Mouse (Mus musculus) kidney, embryonic 16.5 days (tissue): ENCODE results near the gene Clip2. TPM values are rescaled to one million over a fixed set of nuclear protein-coding genes. Genes with fewer than 3 reads are reported as not detected.

Source experiments
- ATAC-seq: fragments of 200-750 bp; cut with Nextera tagmentation; 2 replicates; pipeline ENCODE4 v1.8.0; 2017; ENCODE audit warnings: moderate TSS enrichment; ENCODE audit not compliant: low FRiP score, low TSS enrichment
- H3K27ac ChIP-seq: fragments of 300-500 bp; sonication (generic); 2 replicates; pipeline ENCODE4 v1.5.1; 2014; ENCODE audit warnings: low read length
- H3K27me3 ChIP-seq: fragments of 300-500 bp; sonication (generic); 2 replicates; pipeline ENCODE4 v1.6.1; 2014; ENCODE audit warnings: low read length, control low read depth, mixed read lengths; ENCODE audit not compliant: insufficient read depth
- H3K36me3 ChIP-seq: fragments of 300-500 bp; sonication (generic); 2 replicates; pipeline ENCODE4 v1.6.1; 2014; ENCODE audit warnings: low read length, control low read depth, mixed read lengths; ENCODE audit not compliant: insufficient read depth
- H3K4me1 ChIP-seq: fragments of 300-500 bp; sonication (generic); 2 replicates; pipeline ENCODE4 v1.6.1; 2014; ENCODE audit warnings: low read length, control low read depth, mixed read lengths; ENCODE audit not compliant: insufficient read depth
- H3K4me2 ChIP-seq: fragments of 300-500 bp; sonication (generic); replicated peaks from 2 replicates; pipeline ENCODE4 v1.6.1; 2014; ENCODE audit warnings: low read depth, low read length
- H3K4me3 ChIP-seq: fragments of 300-500 bp; sonication (generic); 2 replicates; pipeline ENCODE4 v1.5.1; 2014; ENCODE audit warnings: mild to moderate bottlenecking, low read length
- H3K9ac ChIP-seq: fragments of 300-500 bp; sonication (generic); replicated peaks from 2 replicates; pipeline ENCODE4 v1.6.1; 2014; ENCODE audit warnings: low read length
- H3K9me3 ChIP-seq: fragments of 300-500 bp; sonication (generic); 2 replicates; pipeline ENCODE4 v1.6.1; 2016; ENCODE audit warnings: low read length, control low read depth
- WGBS: fragments of 180-500 bp; shearing (Covaris S2); extraction: QIAGEN DNeasy Blood & Tissue Kit; methylation state at CpG from one replicate; pipeline ENCODE4 v1.1.7; 2014; 5-methylcytosine and 5-hydroxymethylcytosine counted together
- polyA plus RNA-seq: library from polyadenylated mRNA; unstranded; fragments of >200 nt; fragmentation: Nextera tagmentation; extraction: Ambion mirVana; gene quantifications from 2 replicates; pipeline ENCODE4 v1.2.1, GENCODE M21; 2015

Clip2 gene
- polyA plus RNA-seq, 1 experiment from 2014 or later = 4.1 TPM

- WGBS = 63% methylated on average over 5 of the region's 5 CpGs
Observed at GRCm38 (mm10) chr5:134581146-134581545, 28.9 kb upstream of the Clip2 start, which contains the start of gene Rfc2. TSS of gene Rfc2 (plus strand) at chr5:134581366.

GRCm38 (mm10) chr5:134579135-134579534 is 26.9 kb upstream of the Clip2 start:
- H3K9ac ChIP-seq = no peak overlapping the region
- H3K36me3 ChIP-seq = no peaks in the 10 kb centered on the region
- H3K4me1 ChIP-seq = peaks cover 9% of the 10 kb centered on the region; the same call in 1 of the 2 replicates
- H3K27me3 ChIP-seq = no peaks in the 10 kb centered on the region
- no peak for ATAC-seq
- no peak overlapping the region for H3K27ac ChIP-seq
- H3K4me3 ChIP-seq = no peak overlapping the region
- no peaks in the 10 kb centered on the region for H3K9me3 ChIP-seq
- no peak overlapping the region for H3K4me2 ChIP-seq
- 61% methylated on average over 3 of the region's 3 CpGs for WGBS

More at GRCm38 (mm10) chr5:134581146-134581545, 28.9 kb upstream of the Clip2 start, which contains the start of gene Rfc2:
- H3K4me1 ChIP-seq = peaks cover 9% of the 10 kb centered on the region; the same call in 1 of the 2 replicates
- H3K4me3 ChIP-seq = no peak within 1 kb of the TSS
- no peaks in the 10 kb centered on the region for H3K36me3 ChIP-seq
- peak within 1 kb of the TSS; percentile 23; the same call in 1 of the 2 replicates for H3K27ac ChIP-seq
- H3K9me3 ChIP-seq = no peaks in the 10 kb centered on the region
- no peak within 1 kb of the TSS for H3K4me2 ChIP-seq
- ATAC-seq = no peak
- H3K9ac ChIP-seq = no peak within 1 kb of the TSS
- H3K27me3 ChIP-seq = no peaks in the 10 kb centered on the region

- Histone ChIP-seq H3K36me3 (no peaks in the 10 kb centered on the region), H3K9ac (no peak overlapping the region), H3K4me2 (no peak overlapping the region), H3K9me3 (no peaks in the 10 kb centered on the region), H3K27me3 (no peaks in the 10 kb centered on the region), H3K4me1 (peaks cover 7% of the 10 kb centered on the region), H3K4me3 (no peak overlapping the region), H3K27ac (no peak overlapping the region)
- 82% methylated on average over 7 of the region's 7 CpGs for WGBS
- ATAC-seq = no peak
Observed at GRCm38 (mm10) chr5:134577534-134577933, 25.3 kb upstream of the Clip2 start.

GRCm38 (mm10) chr5:134576517-134577220 is 24.4 kb upstream of the Clip2 start:
- H3K27me3 ChIP-seq = no peaks in the 10 kb centered on the region
- 66% methylated on average over 14 of the region's 14 CpGs for WGBS
- H3K9me3 ChIP-seq = no peaks in the 10 kb centered on the region
- H3K4me1 ChIP-seq = peaks cover 12% of the 10 kb centered on the region
- no peak overlapping the region for H3K9ac ChIP-seq
- H3K4me3 ChIP-seq = no peak overlapping the region
- H3K36me3 ChIP-seq = no peaks in the 10 kb centered on the region
- H3K4me2 ChIP-seq = no peak overlapping the region
- no peak overlapping the region for H3K27ac ChIP-seq
- no peak for ATAC-seq

GRCm38 (mm10) chr5:134575833-134576232 is 23.6 kb upstream of the Clip2 start:
- Histone ChIP-seq H3K4me3 (no peak overlapping the region), H3K9me3 (no peaks in the 10 kb centered on the region), H3K27me3 (no peaks in the 10 kb centered on the region), H3K4me2 (no peak overlapping the region), H3K9ac (no peak overlapping the region), H3K27ac (no peak overlapping the region), H3K4me1 (peaks cover 12% of the 10 kb centered on the region), H3K36me3 (no peaks in the 10 kb centered on the region)
- WGBS = 94% methylated on average over 5 of the region's 5 CpGs
- ATAC-seq = no peak

- Histone ChIP-seq H3K9ac (peak overlapping the region; percentile 64), H3K4me2 (peak overlapping the region; percentile 82), H3K4me3 (peak overlapping the region; percentile 50), H3K9me3 (no peaks in the 10 kb centered on the region), H3K27ac (peak overlapping the region; percentile 90), H3K4me1 (peaks cover 27% of the 10 kb centered on the region), H3K36me3 (no peaks in the 10 kb centered on the region), H3K27me3 (no peaks in the 10 kb centered on the region)
- WGBS = 24% methylated on average over 10 of the region's 10 CpGs
- ATAC-seq = peak; percentile 39; the same call in 1 of the 2 replicates
Observed at GRCm38 (mm10) chr5:134572508-134573214, 20.4 kb upstream of the Clip2 start.

- Histone ChIP-seq H3K4me2 (peak overlapping the region; percentile 82), H3K4me3 (peak overlapping the region; percentile 50), H3K36me3 (no peaks in the 10 kb centered on the region), H3K9ac (peak overlapping the region; percentile 64), H3K4me1 (peaks cover 27% of the 10 kb centered on the region), H3K27ac (peak overlapping the region; percentile 90), H3K27me3 (no peaks in the 10 kb centered on the region), H3K9me3 (no peaks in the 10 kb centered on the region)
- ATAC-seq = peak; percentile 59
- WGBS = under 1% methylated on average over 23 of the region's 23 CpGs
Observed at GRCm38 (mm10) chr5:134571730-134572507, 19.7 kb upstream of the Clip2 start.

- Histone ChIP-seq H3K9me3 (0 out of 2 replicates have a peak, but pooled peaks cover 3% of the 10 kb centered on the region), H3K4me1 (peaks cover 27% of the 10 kb centered on the region), H3K27me3 (no peaks in the 10 kb centered on the region), H3K27ac (peak overlapping the region; percentile 86), H3K36me3 (no peaks in the 10 kb centered on the region), H3K9ac (no peak overlapping the region), H3K4me2 (no peak overlapping the region), H3K4me3 (no peak overlapping the region)
- WGBS = 32% methylated on average over 8 of the region's 8 CpGs
- peak; percentile 75 for ATAC-seq
Observed at GRCm38 (mm10) chr5:134568964-134569491, 16.8 kb upstream of the Clip2 start.

- WGBS = 71% methylated on average over 3 of the region's 3 CpGs
- H3K4me1 ChIP-seq = peaks cover 24% of the 10 kb centered on the region
Observed at GRCm38 (mm10) chr5:134568030-134568429, 15.8 kb upstream of the Clip2 start.

More at GRCm38 (mm10) chr5:134568030-134568429, 15.8 kb upstream of the Clip2 start:
- Histone ChIP-seq H3K36me3 (no peaks in the 10 kb centered on the region), H3K9me3 (0 out of 2 replicates have a peak, but pooled peaks cover 3% of the 10 kb centered on the region), H3K27ac (peak overlapping the region; percentile 86), H3K9ac (no peak overlapping the region), H3K27me3 (no peaks in the 10 kb centered on the region), H3K4me2 (no peak overlapping the region), H3K4me3 (no peak overlapping the region)
- no peak for ATAC-seq
